Mouse (Mus musculus): Measurements from ENCODE around the gene Hectd2. TPM values are rescaled to one million over a fixed set of nuclear protein-coding genes. Genes with fewer than 3 reads are reported as not detected.

The Hectd2 gene
- polyA plus RNA-seq, 1 experiment from 2014 or later, result 11.3 TPM

GRCm38 (mm10) chr19:36553561-36554045, 836 bp upstream of the Hectd2 start:
- ATAC-seq, result peak; percentile 40; the same call in 1 of the 2 replicates
- 4% methylated on average over 19 of the region's 20 CpGs for WGBS

GRCm38 (mm10) chr19:36554785-36555595, 551 bp downstream of the Hectd2 start:
- Histone ChIP-seq H3K9me3 (replicated peaks; ENCODE audit: control insufficient read depth, low read length, poor library complexity, severe bottlenecking) (no peaks in the 10 kb centered on the region), H3K27ac (ENCODE audit: low read length) (peak overlapping the region; percentile 95), H3K4me3 (ENCODE audit: low read depth, low read length) (peak overlapping the region; percentile 89), H3K9ac (ENCODE audit: low read depth, low read length) (peak overlapping the region; percentile 97), H3K4me2 (ENCODE audit: low read length) (peak overlapping the region; percentile 58), H3K27me3 (ENCODE audit: control insufficient read depth, insufficient read depth, low read depth, low read length) (no peaks in the 10 kb centered on the region), H3K36me3 (ENCODE audit: control insufficient read depth, insufficient read depth, low read length) (no peaks in the 10 kb centered on the region), H3K4me1 (ENCODE audit: control insufficient read depth, insufficient read depth, low read length) (peaks cover 6% of the 10 kb centered on the region)
- ATAC-seq, result peak; percentile 83
- WGBS, result under 1% methylated on average over 40 of the region's 53 CpGs

More at GRCm38 (mm10) chr19:36553561-36554045, 836 bp upstream of the Hectd2 start:
- H3K27me3 ChIP-seq (ENCODE audit: control insufficient read depth, insufficient read depth, low read depth, low read length), result no peaks in the 10 kb centered on the region
- H3K9ac ChIP-seq (ENCODE audit: low read depth, low read length), result peak overlapping the region; percentile 79
- no peaks in the 10 kb centered on the region for H3K9me3 ChIP-seq (replicated peaks; ENCODE audit: control insufficient read depth, low read length, poor library complexity, severe bottlenecking)
- peak overlapping the region; percentile 89 for H3K4me3 ChIP-seq (ENCODE audit: low read depth, low read length)
- peak overlapping the region; percentile 72 for H3K4me2 ChIP-seq (ENCODE audit: low read length)
- H3K4me1 ChIP-seq (ENCODE audit: control insufficient read depth, insufficient read depth, low read length), result peaks cover 6% of the 10 kb centered on the region
- peak overlapping the region; percentile 89 for H3K27ac ChIP-seq (ENCODE audit: low read length)
- H3K36me3 ChIP-seq (ENCODE audit: control insufficient read depth, insufficient read depth, low read length), result no peaks in the 10 kb centered on the region

- Histone ChIP-seq H3K4me1 (ENCODE audit: control insufficient read depth, insufficient read depth, low read length) (peaks cover 6% of the 10 kb centered on the region), H3K4me2 (ENCODE audit: low read length) (no peak overlapping the region), H3K27ac (ENCODE audit: low read length) (no peak overlapping the region), H3K27me3 (ENCODE audit: control insufficient read depth, insufficient read depth, low read depth, low read length) (no peaks in the 10 kb centered on the region), H3K36me3 (ENCODE audit: control insufficient read depth, insufficient read depth, low read length) (no peaks in the 10 kb centered on the region), H3K9ac (ENCODE audit: low read depth, low read length) (no peak overlapping the region), H3K9me3 (replicated peaks; ENCODE audit: control insufficient read depth, low read length, poor library complexity, severe bottlenecking) (no peaks in the 10 kb centered on the region), H3K4me3 (ENCODE audit: low read depth, low read length) (no peak overlapping the region)
- no peak for ATAC-seq
- 82% methylated on average over 5 of the region's 5 CpGs for WGBS
Measured at GRCm38 (mm10) chr19:36559331-36559730, 4.9 kb downstream of the Hectd2 start.

GRCm38 (mm10) chr19:36560160-36560559, 5.7 kb downstream of the Hectd2 start:
- H3K9ac ChIP-seq (ENCODE audit: low read depth, low read length), result no peak overlapping the region
- H3K4me2 ChIP-seq (ENCODE audit: low read length), result no peak overlapping the region
- peaks cover 6% of the 10 kb centered on the region for H3K4me1 ChIP-seq (ENCODE audit: control insufficient read depth, insufficient read depth, low read length)
- no peak overlapping the region for H3K27ac ChIP-seq (ENCODE audit: low read length)
- no peaks in the 10 kb centered on the region for H3K9me3 ChIP-seq (replicated peaks; ENCODE audit: control insufficient read depth, low read length, poor library complexity, severe bottlenecking)
- H3K36me3 ChIP-seq (ENCODE audit: control insufficient read depth, insufficient read depth, low read length), result no peaks in the 10 kb centered on the region
- ATAC-seq, result no peak
- 11% methylated on average over 2 of the region's 2 CpGs for WGBS
- H3K4me3 ChIP-seq (ENCODE audit: low read depth, low read length), result no peak overlapping the region
- H3K27me3 ChIP-seq (ENCODE audit: control insufficient read depth, insufficient read depth, low read depth, low read length), result no peaks in the 10 kb centered on the region

- H3K4me1 ChIP-seq (ENCODE audit: control insufficient read depth, insufficient read depth, low read length), result 0 out of 2 replicates have a peak, but pooled peaks cover 2% of the 10 kb centered on the region
- H3K4me2 ChIP-seq (ENCODE audit: low read length), result no peak overlapping the region
- H3K27me3 ChIP-seq (ENCODE audit: control insufficient read depth, insufficient read depth, low read depth, low read length), result no peaks in the 10 kb centered on the region
- H3K36me3 ChIP-seq (ENCODE audit: control insufficient read depth, insufficient read depth, low read length), result no peaks in the 10 kb centered on the region
- H3K9me3 ChIP-seq (replicated peaks; ENCODE audit: control insufficient read depth, low read length, poor library complexity, severe bottlenecking), result no peaks in the 10 kb centered on the region
- no peak for ATAC-seq
- H3K9ac ChIP-seq (ENCODE audit: low read depth, low read length), result no peak overlapping the region
- 79% methylated on average over 2 of the region's 2 CpGs for WGBS
- no peak overlapping the region for H3K27ac ChIP-seq (ENCODE audit: low read length)
- no peak overlapping the region for H3K4me3 ChIP-seq (ENCODE audit: low read depth, low read length)
Measured at GRCm38 (mm10) chr19:36561171-36561570, 6.7 kb downstream of the Hectd2 start.

- WGBS, result 67% methylated on average over 2 of the region's 2 CpGs
Measured at GRCm38 (mm10) chr19:36564396-36564795, 10.0 kb downstream of the Hectd2 start.

GRCm38 (mm10) chr19:36573986-36574385, 19.5 kb downstream of the Hectd2 start:
- no peak overlapping the region for H3K9ac ChIP-seq (ENCODE audit: low read depth, low read length)
- 68% methylated on average over 3 of the region's 3 CpGs for WGBS
- no peaks in the 10 kb centered on the region for H3K4me1 ChIP-seq (ENCODE audit: control insufficient read depth, insufficient read depth, low read length)
- H3K4me2 ChIP-seq (ENCODE audit: low read length), result no peak overlapping the region
- no peaks in the 10 kb centered on the region for H3K27me3 ChIP-seq (ENCODE audit: control insufficient read depth, insufficient read depth, low read depth, low read length)
- H3K27ac ChIP-seq (ENCODE audit: low read length), result no peak overlapping the region
- H3K36me3 ChIP-seq (ENCODE audit: control insufficient read depth, insufficient read depth, low read length), result peaks cover 3% of the 10 kb centered on the region; the same call in 1 of the 2 replicates
- no peak overlapping the region for H3K4me3 ChIP-seq (ENCODE audit: low read depth, low read length)
- ATAC-seq, result no peak
- H3K9me3 ChIP-seq (replicated peaks; ENCODE audit: control insufficient read depth, low read length, poor library complexity, severe bottlenecking), result no peaks in the 10 kb centered on the region

More at GRCm38 (mm10) chr19:36564396-36564795, 10.0 kb downstream of the Hectd2 start:
- H3K9ac ChIP-seq (ENCODE audit: low read depth, low read length), result no peak overlapping the region
- H3K27me3 ChIP-seq (ENCODE audit: control insufficient read depth, insufficient read depth, low read depth, low read length), result no peaks in the 10 kb centered on the region
- no peak overlapping the region for H3K4me2 ChIP-seq (ENCODE audit: low read length)
- no peaks in the 10 kb centered on the region for H3K4me1 ChIP-seq (ENCODE audit: control insufficient read depth, insufficient read depth, low read length)
- no peak overlapping the region for H3K27ac ChIP-seq (ENCODE audit: low read length)
- no peaks in the 10 kb centered on the region for H3K36me3 ChIP-seq (ENCODE audit: control insufficient read depth, insufficient read depth, low read length)
- H3K4me3 ChIP-seq (ENCODE audit: low read depth, low read length), result no peak overlapping the region
- no peaks in the 10 kb centered on the region for H3K9me3 ChIP-seq (replicated peaks; ENCODE audit: control insufficient read depth, low read length, poor library complexity, severe bottlenecking)
- ATAC-seq, result no peak

- Histone ChIP-seq H3K4me3 (ENCODE audit: low read depth, low read length) (no peak overlapping the region), H3K4me1 (ENCODE audit: control insufficient read depth, insufficient read depth, low read length) (no peaks in the 10 kb centered on the region), H3K36me3 (ENCODE audit: control insufficient read depth, insufficient read depth, low read length) (peaks cover 3% of the 10 kb centered on the region; the same call in 1 of the 2 replicates), H3K9ac (ENCODE audit: low read depth, low read length) (no peak overlapping the region), H3K27me3 (ENCODE audit: control insufficient read depth, insufficient read depth, low read depth, low read length) (no peaks in the 10 kb centered on the region), H3K4me2 (ENCODE audit: low read length) (no peak overlapping the region), H3K27ac (ENCODE audit: low read length) (no peak overlapping the region), H3K9me3 (replicated peaks; ENCODE audit: control insufficient read depth, low read length, poor library complexity, severe bottlenecking) (no peaks in the 10 kb centered on the region)
- 90% methylated on average over 6 of the region's 6 CpGs for WGBS
- ATAC-seq, result no peak
Measured at GRCm38 (mm10) chr19:36575159-36575558, 20.7 kb downstream of the Hectd2 start.

- Histone ChIP-seq H3K4me1 (ENCODE audit: control insufficient read depth, insufficient read depth, low read length) (no peaks in the 10 kb centered on the region), H3K9me3 (replicated peaks; ENCODE audit: control insufficient read depth, low read length, poor library complexity, severe bottlenecking) (no peaks in the 10 kb centered on the region), H3K27ac (ENCODE audit: low read length) (no peak overlapping the region), H3K36me3 (ENCODE audit: control insufficient read depth, insufficient read depth, low read length) (peaks cover 3% of the 10 kb centered on the region; the same call in 1 of the 2 replicates), H3K4me2 (ENCODE audit: low read length) (no peak overlapping the region), H3K27me3 (ENCODE audit: control insufficient read depth, insufficient read depth, low read depth, low read length) (no peaks in the 10 kb centered on the region), H3K4me3 (ENCODE audit: low read depth, low read length) (no peak overlapping the region), H3K9ac (ENCODE audit: low read depth, low read length) (no peak overlapping the region)
- WGBS, result 78% methylated on average over 3 of the region's 3 CpGs
- ATAC-seq, result no peak
Measured at GRCm38 (mm10) chr19:36580874-36581273, 26.4 kb downstream of the Hectd2 start.

Measured in midbrain, embryonic 16.5 days (tissue).